Mouse (Mus musculus) brown adipose tissue, adult 24 weeks (tissue): ENCODE measurements at regions not wholly inside any gene's neighbourhood (a gene's known extent, or its start where the extent isn't known, plus 50 kb on each side); places are given as distances from the start of the nearest gene placed in this dataset.
A peak's percentile ranks its signal among the peaks of the same experiment; 100 is the strongest.
"Not testable (repeated sequence)": the region's sequence is repeated elsewhere in the genome, so short reads cannot be mapped to it uniquely, and the experiment has no call there.

Source experiments
- H3K27ac ChIP-seq: fragments of 200-500 bp; replicated peaks from 2 replicates; pipeline ENCODE4 v1.5.1; 2012; ENCODE audit warnings: low read depth, mild to moderate bottlenecking, low read length
- H3K4me1 ChIP-seq: fragments of 200-500 bp; 2 replicates; pipeline ENCODE4 v1.6.1; 2012; ENCODE audit warnings: low read length, mixed read lengths; ENCODE audit not compliant: control insufficient read depth, insufficient read depth, insufficient read length
- H3K4me3 ChIP-seq: fragments of 200-500 bp; 2 replicates; pipeline ENCODE4 v1.5.1; 2012; ENCODE audit warnings: low read depth, mild to moderate bottlenecking, low read length, moderate library complexity; ENCODE audit not compliant: insufficient read depth

- Histone ChIP-seq H3K4me1 (no peaks in the 10 kb centered on the region), H3K4me3 (no peak overlapping the region), H3K27ac (no peak overlapping the region)
These were observed 109.0 kb upstream of the Shb start for GRCm38 (mm10) chr4:45641272-45641671.

DNA sequence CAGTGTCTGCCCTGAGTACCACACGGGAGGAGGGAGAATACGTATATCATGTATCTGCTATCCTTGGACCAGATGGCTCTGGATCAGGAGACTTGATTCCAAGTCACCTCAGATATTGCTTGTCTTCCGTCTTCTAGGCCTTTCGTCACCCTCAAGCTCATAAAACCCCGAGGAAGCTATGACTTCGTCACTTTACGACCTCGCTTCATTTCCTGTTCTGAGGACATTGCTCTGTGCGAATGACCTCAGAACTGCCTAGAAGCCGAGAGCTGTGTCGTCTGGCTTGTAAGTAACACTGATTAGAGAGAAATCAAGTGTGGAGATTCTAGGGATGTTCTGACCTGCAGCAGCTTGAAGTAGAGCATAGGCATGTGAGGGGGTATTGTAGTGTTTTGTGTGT is 108.4 kb upstream of the Shb start:
- Histone ChIP-seq H3K4me1 (no peaks in the 10 kb centered on the region), H3K27ac (no peak overlapping the region), H3K4me3 (no peak overlapping the region)

GRCm38 (mm10) chr4:45639397-45640034 is 107.2 kb upstream of the Shb start:
- Histone ChIP-seq H3K4me1 (no peaks in the 10 kb centered on the region), H3K4me3 (no peak overlapping the region), H3K27ac (no peak overlapping the region)

- no peak overlapping the region for H3K4me3 ChIP-seq
- no peak overlapping the region for H3K27ac ChIP-seq
- no peaks in the 10 kb centered on the region for H3K4me1 ChIP-seq
These were observed 106.1 kb upstream of the Shb start for GRCm38 (mm10) chr4:45638411-45638810.

- H3K4me3 ChIP-seq = no peak overlapping the region
- no peak overlapping the region for H3K27ac ChIP-seq
- no peaks in the 10 kb centered on the region for H3K4me1 ChIP-seq
These were observed 99.2 kb upstream of the Shb start for GRCm38 (mm10) chr4:45631276-45632045.

DNA sequence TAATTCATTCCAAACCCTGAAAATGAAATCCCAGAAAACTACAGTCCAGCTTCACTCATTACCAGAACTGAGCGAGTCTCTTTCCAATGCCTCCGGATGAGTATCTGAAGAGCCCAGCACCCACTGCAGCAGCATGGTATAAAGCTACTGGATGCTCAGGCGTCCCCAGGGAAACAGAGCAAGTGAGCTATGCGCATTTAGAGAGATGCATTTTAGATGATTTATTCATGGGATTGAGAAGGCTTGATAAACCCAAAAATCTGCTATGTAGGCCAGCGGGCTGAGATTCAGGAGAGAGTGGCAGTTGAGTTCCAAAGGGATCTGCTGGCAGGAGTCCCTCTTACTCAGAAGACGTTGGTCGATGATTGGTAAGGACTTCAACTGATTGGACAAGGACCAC is 93.4 kb upstream of the Shb start:
- no peaks in the 10 kb centered on the region for H3K4me1 ChIP-seq
- no peak overlapping the region for H3K4me3 ChIP-seq
- H3K27ac ChIP-seq = no peak overlapping the region

- Histone ChIP-seq H3K4me1 (no peaks in the 10 kb centered on the region; the same call in 1 of the 2 replicates), H3K27ac (no peak overlapping the region), H3K4me3 (no peak overlapping the region)
These were observed 89.7 kb upstream of the Shb start for GRCm38 (mm10) chr4:45622017-45622416.

- Histone ChIP-seq H3K4me1 (no peaks in the 10 kb centered on the region; the same call in 1 of the 2 replicates), H3K4me3 (no peak overlapping the region), H3K27ac (peak overlapping the region; percentile 20; the same call in 1 of the 2 replicates)
These were observed 84.9 kb upstream of the Shb start for GRCm38 (mm10) chr4:45617126-45617525.

GRCm38 (mm10) chr4:45613498-45613897 is 81.2 kb upstream of the Shb start:
- not testable (repeated sequence) for H3K4me1 ChIP-seq, H3K27ac ChIP-seq, H3K4me3 ChIP-seq

DNA sequence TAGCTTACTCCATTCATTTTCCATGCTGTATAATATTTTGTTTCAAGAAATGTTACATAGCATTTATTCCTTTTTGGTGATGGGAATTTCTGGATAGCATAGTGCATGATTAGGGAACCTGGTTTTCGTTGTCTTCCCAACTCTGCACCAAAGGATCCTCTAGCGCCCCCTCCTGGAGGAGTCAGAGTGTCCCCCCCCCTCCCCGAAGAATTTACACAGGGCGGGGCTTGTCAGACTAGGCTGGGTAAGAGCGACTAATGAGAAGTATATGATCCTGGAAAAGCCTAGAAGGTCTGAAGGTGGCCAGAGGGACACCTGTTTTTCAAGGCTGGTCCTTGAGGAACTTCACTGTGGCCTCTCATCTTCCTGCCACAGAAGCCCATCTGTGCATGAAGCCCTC is 79.9 kb upstream of the Shb start:
- Histone ChIP-seq H3K27ac (no peak overlapping the region), H3K4me1 (no peaks in the 10 kb centered on the region; the same call in 1 of the 2 replicates), H3K4me3 (no peak overlapping the region)

- no peaks in the 10 kb centered on the region for H3K4me1 ChIP-seq
- no peak overlapping the region for H3K4me3 ChIP-seq
- H3K27ac ChIP-seq = no peak overlapping the region
These were observed 78.7 kb upstream of the Shb start for GRCm38 (mm10) chr4:45610937-45611336.

DNA sequence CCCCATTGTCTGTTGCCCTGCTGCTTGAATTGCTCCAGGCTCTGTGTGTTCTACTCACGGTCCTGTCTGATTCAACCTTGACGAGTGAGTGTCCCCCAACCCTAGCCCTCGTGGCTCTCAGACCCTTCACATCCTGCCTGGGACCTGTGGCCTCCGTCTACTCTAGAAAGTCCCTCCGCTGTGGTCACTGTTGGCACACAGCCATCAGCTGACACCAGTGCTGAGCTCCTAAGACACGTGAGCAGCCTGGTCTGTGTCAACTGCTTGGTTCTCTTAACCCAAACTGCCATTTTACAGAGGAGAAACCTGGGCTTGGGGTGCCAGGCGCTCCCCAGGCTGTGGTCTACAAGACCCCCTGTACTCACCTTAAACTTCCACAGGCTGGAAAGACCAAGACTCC is 74.3 kb upstream of the Shb start:
- Histone ChIP-seq H3K4me3 (no peak overlapping the region), H3K27ac (no peak overlapping the region), H3K4me1 (no peaks in the 10 kb centered on the region)

DNA sequence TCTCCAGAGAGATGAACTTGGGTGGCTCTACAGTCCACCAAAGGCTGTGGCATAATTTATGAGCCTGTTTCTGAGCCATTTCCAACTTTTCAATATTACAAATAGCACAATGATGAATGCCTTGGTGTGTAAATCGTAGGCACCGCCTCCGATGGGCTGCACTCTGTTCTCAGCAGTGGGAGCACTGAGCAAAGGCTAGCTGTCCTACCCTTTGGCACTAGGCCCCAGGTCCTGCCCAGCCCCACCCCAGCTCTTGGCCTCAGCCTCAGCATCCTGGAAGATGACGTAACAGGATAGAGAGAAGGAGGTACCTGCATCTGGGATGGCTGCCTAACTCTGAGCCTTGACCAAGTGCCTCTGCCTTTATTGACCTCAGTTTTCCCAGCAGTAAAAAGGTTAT is 73.4 kb upstream of the Shb start:
- Histone ChIP-seq H3K4me3 (no peak overlapping the region), H3K4me1 (no peaks in the 10 kb centered on the region), H3K27ac (no peak overlapping the region)

- no peaks in the 10 kb centered on the region for H3K4me1 ChIP-seq
- H3K27ac ChIP-seq = no peak overlapping the region
- no peak overlapping the region for H3K4me3 ChIP-seq
These were observed 72.1 kb upstream of the Shb start for GRCm38 (mm10) chr4:45604271-45604800.

GRCm38 (mm10) chr4:45600520-45600919 is 68.2 kb upstream of the Shb start:
- Histone ChIP-seq H3K4me1 (no peaks in the 10 kb centered on the region), H3K27ac (no peak overlapping the region), H3K4me3 (no peak overlapping the region)
